ENCODE assay signal across 11 mouse cellular contexts in the genomic region with DNA sequence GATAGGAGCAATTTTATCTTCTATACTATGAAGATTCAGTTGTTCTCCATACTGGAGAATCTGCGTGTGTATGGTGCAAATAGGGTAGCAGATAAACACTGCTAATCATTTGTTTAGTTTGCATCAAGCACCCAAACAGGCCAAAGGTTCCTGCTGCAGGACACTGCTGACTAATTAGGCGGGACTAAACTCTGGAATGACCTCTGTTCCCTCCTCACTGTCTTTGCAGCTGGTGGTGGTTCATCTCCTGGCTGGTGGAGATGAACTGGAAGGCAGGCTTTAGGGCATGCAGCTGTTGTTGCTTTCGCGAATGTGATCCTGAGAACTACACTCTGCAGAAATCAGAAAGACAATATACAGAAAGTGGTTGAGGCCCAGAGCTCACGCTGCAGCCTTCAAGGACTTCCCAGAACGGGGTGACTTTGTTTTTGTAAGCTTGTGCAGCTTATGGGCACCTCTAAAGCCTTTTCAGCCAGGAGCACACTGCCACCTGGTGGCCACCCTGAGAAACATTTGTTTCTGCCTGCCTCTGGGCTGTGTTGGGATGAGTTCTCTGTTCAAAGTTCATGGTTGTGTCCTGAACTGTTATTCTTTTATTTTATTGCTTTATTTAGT. TPM values are rescaled to one million over a fixed set of nuclear protein-coding genes. Genes with fewer than 3 reads are reported as not detected.
DNase-seq lines count a peak whose midpoint lies in the region; ATAC-seq and TF ChIP-seq lines count a peak whose summit lies in the region.
"Not testable (repeated sequence)": the region's sequence is repeated elsewhere in the genome, so short reads cannot be mapped to it uniquely, and the experiment has no call there.
"Had no signal": no experiment of that assay in that cellular context is flagged by ENCODE, and none has a peak within 500 bp of the region (broad histone marks: within the 10 kb centered on the region; RNA-seq: fewer than 3 reads in every experiment).

No protein-coding gene starts in this region.

- not testable (repeated sequence) for H3K4me2 ChIP-seq in kidney, embryonic 15.5 days; liver, embryonic 14.5 days (ENCODE audit: low read depth); stomach, embryonic 16.5 days (ENCODE audit: low read depth, low read length)

- TF ChIP-seq EP300 in liver, embryonic 14.5 days (IDR thresholded peaks at IDR 0.05; ENCODE audit: low read depth), result not testable (repeated sequence)

- not testable (repeated sequence) for H3K36me3 ChIP-seq in kidney, embryonic 15.5 days; liver, embryonic 14.5 days (replicated peaks; ENCODE audit: control insufficient read depth, insufficient read depth, low read depth); stomach, embryonic 16.5 days (ENCODE audit: control insufficient read depth, insufficient read depth, low read length)

- not testable (repeated sequence) for H3K4me3 ChIP-seq in kidney, embryonic 15.5 days (replicated peaks); liver, embryonic 14.5 days (ENCODE audit: insufficient read depth in 1 of 2, low read depth in 2 of 2, low read length in 2 of 2); stomach, embryonic 16.5 days (replicated peaks; ENCODE audit: low read length)

- not testable (repeated sequence) for H3K4me1 ChIP-seq in kidney, embryonic 15.5 days; liver, embryonic 14.5 days (replicated peaks; ENCODE audit: control insufficient read depth in 2 of 2, insufficient read depth in 2 of 2, low read length in 1 of 2); stomach, embryonic 16.5 days (ENCODE audit: control insufficient read depth, insufficient read depth, low read length)

- peak; percentile 75 for TF ChIP-seq CTCF in liver, embryonic 14.5 days (IDR thresholded peaks at IDR 0.05; ENCODE audit: low read depth)

- not testable (repeated sequence) for H3K9ac ChIP-seq in kidney, embryonic 15.5 days; liver, embryonic 14.5 days (replicated peaks); stomach, embryonic 16.5 days (ENCODE audit: low read length)

- ATAC-seq in kidney, embryonic 15.5 days (replicated peaks; ENCODE audit: low FRiP score), result 0 out of 2 replicates have a peak, but pooled peaks have one; percentile 65
- peak; percentile 60; the same call in 1 of the 2 replicates for ATAC-seq in liver, embryonic 14.5 days (ENCODE audit: insufficient read depth)
- peak; percentile 62 for ATAC-seq in monocyte, adult 5-6 weeks (replicated peaks; ENCODE audit: insufficient number of reproducible peaks, low FRiP score, low TSS enrichment, poor library complexity, severe bottlenecking)
- peak; percentile 48; the same call in 1 of the 2 replicates for ATAC-seq in stomach, embryonic 16.5 days (ENCODE audit: insufficient read depth, low FRiP score)

- H3K9me3 ChIP-seq in kidney, embryonic 15.5 days (replicated peaks); liver, embryonic 14.5 days (ENCODE audit: control insufficient read depth, low read length); stomach, embryonic 16.5 days (replicated peaks; ENCODE audit: control insufficient read depth, low read length): not testable (repeated sequence)

- peaks cover 46% of the 10 kb centered on the region for H3K27me3 ChIP-seq in kidney, embryonic 15.5 days
- H3K27me3 ChIP-seq in liver, embryonic 14.5 days (ENCODE audit: control insufficient read depth, insufficient read depth, low read length), result peaks cover 13% of the 10 kb centered on the region
- not testable (repeated sequence) for H3K27me3 ChIP-seq in stomach, embryonic 16.5 days (ENCODE audit: control insufficient read depth, insufficient read depth, low read length)

- DNase-seq in CD4-positive helper T cell, adult 2 months (ENCODE audit: low read depth, low spot score), result peak; percentile 69
- DNase-seq in adrenal gland, postnatal 25 days, result peak; percentile 56
- DNase-seq in embryo, embryonic 11 days, result peak; percentile 59
- peak; percentile 89 for DNase-seq in heart, adult 11 months
- DNase-seq in liver, embryonic 14.5 days (ENCODE audit: low read depth in 3 of 3, low spot score in 3 of 3), result peak in 1 of 3 experiments; percentile 11

- 19% methylated on average over 6 of the region's 6 CpGs for WGBS in kidney, embryonic 15.5 days
- WGBS in liver, embryonic 14.5 days (ENCODE audit: insufficient replicate concordance), result 7% methylated on average over 6 of the region's 6 CpGs
- 16% methylated on average over 6 of the region's 6 CpGs for WGBS in stomach, embryonic 16.5 days

- not testable (repeated sequence) for H3K27ac ChIP-seq in kidney, embryonic 15.5 days; liver, embryonic 14.5 days; stomach, embryonic 16.5 days (ENCODE audit: low read length)

RNA-seq across cellular contexts. Expression of gene Gm19684, which starts 7.4 kb away (rescaled TPM):
- 0.58 TPM in 1 of 2 replicates, not detected in the other for total RNA-seq in adrenal gland, postnatal 25 days (2021)
- not detected in 2 replicates for polyA plus RNA-seq in kidney, embryonic 15.5 days (2015; fragmentation: Nextera tagmentation; extraction: Ambion mirVana)
- not detected in 2 replicates for polyA plus RNA-seq in liver, embryonic 14.5 days (2012; rRNA removed)
- polyA plus RNA-seq in liver, embryonic 14.5 days (2014; fragmentation: Nextera tagmentation; extraction: Ambion mirVana), result not detected in 2 replicates
- 1.4 to 2.5 TPM in 2 of 3 replicates, not detected in the other for total RNA-seq in monocyte, adult 5-6 weeks (2017)
- not detected in 2 replicates for polyA plus RNA-seq in stomach, embryonic 16.5 days (2015; fragmentation: Nextera tagmentation; extraction: Ambion mirVana)
- polyA plus RNA-seq: embryonic facial prominence, embryonic 15.5 days; heart, embryonic 13.5 days had no signal

RNA-seq across cellular contexts. Expression of gene Gm7030, which starts 15.1 kb away (rescaled TPM):
- total RNA-seq in adrenal gland, postnatal 25 days (2021), result not detected in 2 replicates
- not detected in 2 replicates for polyA plus RNA-seq in kidney, embryonic 15.5 days (2015; fragmentation: Nextera tagmentation; extraction: Ambion mirVana)
- polyA plus RNA-seq in liver, embryonic 14.5 days (2012; rRNA removed), result not detected in 2 replicates
- not detected in 2 replicates for polyA plus RNA-seq in liver, embryonic 14.5 days (2014; fragmentation: Nextera tagmentation; extraction: Ambion mirVana)
- total RNA-seq in monocyte, adult 5-6 weeks (2017), result not detected in 3 replicates
- polyA plus RNA-seq in stomach, embryonic 16.5 days (2015; fragmentation: Nextera tagmentation; extraction: Ambion mirVana), result 0.34 TPM in 1 of 2 replicates, not detected in the other
- polyA plus RNA-seq: embryonic facial prominence, embryonic 15.5 days; heart, embryonic 13.5 days had no signal

RNA-seq across cellular contexts. Expression of gene Gm8909, which starts 54.3 kb away (rescaled TPM):
- not detected in 2 replicates for total RNA-seq in adrenal gland, postnatal 25 days (2021)
- polyA plus RNA-seq in kidney, embryonic 15.5 days (2015; fragmentation: Nextera tagmentation; extraction: Ambion mirVana), result not detected in 2 replicates
- polyA plus RNA-seq in liver, embryonic 14.5 days (2012; rRNA removed), result not detected in 2 replicates
- polyA plus RNA-seq in liver, embryonic 14.5 days (2014; fragmentation: Nextera tagmentation; extraction: Ambion mirVana), result not detected in 2 replicates
- 3.5 TPM in 1 of 3 replicates, not detected in the others for total RNA-seq in monocyte, adult 5-6 weeks (2017)
- 0.42 and 0.45 TPM in 2 replicates for polyA plus RNA-seq in stomach, embryonic 16.5 days (2015; fragmentation: Nextera tagmentation; extraction: Ambion mirVana)
- total RNA-seq: left cerebral cortex, adult 8-10 months had no signal
- polyA plus RNA-seq: embryonic facial prominence, embryonic 15.5 days had no signal

RNA-seq across cellular contexts. Expression of gene Gm11127, which starts 55.9 kb away (rescaled TPM):
- total RNA-seq in adrenal gland, postnatal 25 days (2021), result 1.6 and 2.2 TPM in 2 replicates
- not detected in 2 replicates for polyA plus RNA-seq in kidney, embryonic 15.5 days (2015; fragmentation: Nextera tagmentation; extraction: Ambion mirVana)
- 0.03 TPM in 1 of 2 replicates, not detected in the other for polyA plus RNA-seq in liver, embryonic 14.5 days (2012; rRNA removed)
- polyA plus RNA-seq in liver, embryonic 14.5 days (2014; fragmentation: Nextera tagmentation; extraction: Ambion mirVana), result not detected in 2 replicates
- 0.64 TPM in 1 of 3 replicates, not detected in the others for total RNA-seq in monocyte, adult 5-6 weeks (2017)
- 0.85 and 0.89 TPM in 2 replicates for polyA plus RNA-seq in stomach, embryonic 16.5 days (2015; fragmentation: Nextera tagmentation; extraction: Ambion mirVana)
- polyA plus RNA-seq: heart, embryonic 13.5 days had no signal
